Mouse (Mus musculus) liver, embryonic 12.5 days (tissue): ENCODE measurements around the gene Bckdhb. TPM values are rescaled to one million over a fixed set of nuclear protein-coding genes. Genes with fewer than 3 reads are reported as not detected.
A peak's percentile ranks its signal among the peaks of the same experiment; 100 is the strongest.
"Not testable (repeated sequence)": the region's sequence is repeated elsewhere in the genome, so short reads cannot be mapped to it uniquely, and the experiment has no call there.

ENCODE experiments used
- ATAC-seq: fragments of 200-750 bp; cut with Nextera tagmentation; 2 replicates; pipeline ENCODE4 v1.8.0; 2017; ENCODE audit warnings: moderate number of reproducible peaks, mild to moderate bottlenecking, moderate library complexity
- H3K27ac ChIP-seq: fragments of 300-500 bp; sonication (generic); 2 replicates; pipeline ENCODE4 v1.5.1; 2016; ENCODE audit warnings: mild to moderate bottlenecking
- H3K27me3 ChIP-seq: fragments of 300-500 bp; sonication (generic); replicated peaks from 2 replicates; pipeline ENCODE4 v1.6.1; 2016; ENCODE audit warnings: mild to moderate bottlenecking, moderate library complexity
- H3K36me3 ChIP-seq: fragments of 300-500 bp; sonication (generic); 2 replicates; pipeline ENCODE4 v1.6.1; 2016; ENCODE audit warnings: mild to moderate bottlenecking, moderate library complexity
- H3K4me1 ChIP-seq: fragments of 300-500 bp; sonication (generic); 2 replicates; pipeline ENCODE4 v1.6.1; 2016
- H3K4me2 ChIP-seq: fragments of 300-500 bp; sonication (generic); 2 replicates; pipeline ENCODE4 v1.6.1; 2016; ENCODE audit warnings: mild to moderate bottlenecking, moderate library complexity
- H3K4me3 ChIP-seq: fragments of 300-500 bp; sonication (generic); 2 replicates; pipeline ENCODE4 v1.5.1; 2016; ENCODE audit warnings: mild to moderate bottlenecking, moderate library complexity
- H3K9ac ChIP-seq: fragments of 300-500 bp; sonication (generic); 2 replicates; pipeline ENCODE4 v1.6.1; 2016; ENCODE audit warnings: mild to moderate bottlenecking, moderate library complexity
- H3K9me3 ChIP-seq: fragments of 300-500 bp; sonication (generic); replicated peaks from 2 replicates; pipeline ENCODE4 v1.6.1; 2016; ENCODE audit warnings: mild to moderate bottlenecking, moderate library complexity
- WGBS: fragments of 180-500 bp; shearing (Covaris S2); methylation state at CpG from one replicate; pipeline ENCODE4 v1.1.7; 2016; ENCODE audit not compliant: insufficient replicate concordance; 5-methylcytosine and 5-hydroxymethylcytosine counted together
- polyA plus RNA-seq: library from polyadenylated mRNA; unstranded; fragments of >200 nt; fragmentation: Nextera tagmentation; extraction: Ambion mirVana; gene quantifications from 2 replicates; pipeline ENCODE4 v1.2.1, GENCODE M21; 2016

Gene Bckdhb
- polyA plus RNA-seq, 1 experiment from 2014 or later, result 22.4 TPM

DNA sequence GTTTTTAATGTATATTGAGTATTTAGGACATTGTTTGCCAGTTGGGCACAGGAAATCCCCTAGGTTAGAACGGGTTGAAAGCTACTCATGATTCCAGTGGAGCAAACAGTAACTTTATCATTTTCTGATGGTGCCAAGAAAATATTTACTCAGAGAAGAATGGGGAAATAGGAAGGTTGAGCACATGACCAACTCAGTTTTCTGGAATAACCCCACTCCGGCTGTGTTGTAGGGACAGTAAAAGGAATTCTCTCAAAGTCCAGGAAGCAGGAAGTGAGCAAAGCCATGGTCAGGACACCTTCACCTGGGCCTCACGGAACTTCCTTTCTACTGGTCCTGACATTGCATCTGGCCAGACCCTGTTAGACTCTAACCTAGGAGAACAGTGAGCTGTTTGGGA is 122.5 kb downstream of the Bckdhb start:
- Histone ChIP-seq H3K4me2 (no peak overlapping the region), H3K27ac (no peak overlapping the region), H3K27me3 (no peaks in the 10 kb centered on the region), H3K36me3 (no peaks in the 10 kb centered on the region), H3K4me1 (peaks cover 9% of the 10 kb centered on the region; the same call in 1 of the 2 replicates), H3K9me3 (no peaks in the 10 kb centered on the region), H3K9ac (no peak overlapping the region), H3K4me3 (no peak overlapping the region)
- WGBS, result 70% methylated on average over 3 of the region's 3 CpGs
- ATAC-seq, result no peak

DNA sequence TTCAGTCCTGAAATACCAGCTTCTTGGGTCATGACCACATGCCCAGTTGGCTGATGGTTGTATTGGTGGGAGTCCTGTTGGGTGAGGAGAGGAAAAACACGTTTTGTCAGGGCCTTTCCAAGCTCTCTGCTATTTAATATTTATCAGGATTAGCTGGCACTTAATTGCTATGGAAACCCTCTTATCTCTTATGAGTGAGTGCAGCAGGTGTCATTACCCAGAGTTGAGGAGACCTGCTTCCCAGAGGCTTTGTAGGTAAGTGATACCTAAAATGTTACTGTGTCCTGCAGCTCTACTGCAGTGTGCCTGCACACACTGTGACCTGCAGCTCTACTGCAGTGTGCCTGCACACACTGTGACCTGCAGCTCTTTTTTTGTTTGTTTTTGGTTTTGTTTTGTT is 124.2 kb downstream of the Bckdhb start:
- ATAC-seq, result no peak

DNA sequence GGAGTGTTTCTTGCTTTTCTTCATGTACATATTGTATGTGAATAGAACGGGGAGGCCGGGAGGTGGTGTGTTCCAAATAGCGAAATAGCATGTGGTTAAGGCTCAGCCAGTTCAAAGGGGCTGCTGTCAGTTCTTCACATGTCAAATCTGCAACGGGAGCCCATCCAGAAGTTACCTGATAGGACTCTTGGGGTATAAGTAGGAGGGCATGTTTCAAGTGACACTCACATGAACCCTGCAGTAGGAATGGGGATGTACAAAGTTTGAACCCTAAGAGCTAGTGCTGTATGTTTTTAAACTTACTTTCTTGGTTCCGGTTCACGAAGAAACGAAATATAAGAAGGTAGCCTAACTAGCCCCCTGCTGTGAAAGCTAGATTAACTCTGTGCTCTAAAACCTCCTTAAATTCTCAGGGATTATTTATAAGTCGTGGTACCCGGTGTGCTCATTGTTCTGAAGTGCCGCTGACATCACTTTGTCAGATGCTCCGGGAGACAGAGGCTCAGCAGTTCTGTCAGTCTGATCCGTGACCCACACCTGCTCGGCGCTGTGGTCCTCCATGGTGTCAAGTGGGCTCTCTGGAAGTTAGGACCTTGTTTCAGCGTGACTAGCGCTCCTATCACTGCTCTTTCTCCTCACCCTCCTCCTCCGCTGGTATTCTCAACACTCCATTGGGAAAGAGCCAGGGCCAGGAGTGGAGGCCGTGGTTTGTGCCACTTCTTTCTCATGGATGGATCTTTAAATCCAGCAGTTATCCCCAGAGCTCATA is 126.1 kb downstream of the Bckdhb start:
- no peaks in the 10 kb centered on the region for H3K36me3 ChIP-seq
- 82% methylated on average over 18 of the region's 18 CpGs for WGBS
- no peak overlapping the region for H3K9ac ChIP-seq
- no peak overlapping the region for H3K27ac ChIP-seq
- H3K4me2 ChIP-seq, result no peak overlapping the region
- H3K4me1 ChIP-seq, result peaks cover 6% of the 10 kb centered on the region; the same call in 1 of the 2 replicates
- ATAC-seq, result no peak
- no peaks in the 10 kb centered on the region for H3K27me3 ChIP-seq
- H3K9me3 ChIP-seq, result no peaks in the 10 kb centered on the region
- H3K4me3 ChIP-seq, result no peak overlapping the region

More for the DNA sequence above, 124.2 kb downstream of the Bckdhb start:
- Histone ChIP-seq H3K27me3 (no peaks in the 10 kb centered on the region), H3K9ac (no peak overlapping the region), H3K36me3 (no peaks in the 10 kb centered on the region), H3K4me3 (no peak overlapping the region), H3K4me1 (peaks cover 6% of the 10 kb centered on the region; the same call in 1 of the 2 replicates), H3K27ac (no peak overlapping the region), H3K9me3 (no peaks in the 10 kb centered on the region), H3K4me2 (no peak overlapping the region)
- 15% methylated on average over 1 of the region's 1 CpGs for WGBS

DNA sequence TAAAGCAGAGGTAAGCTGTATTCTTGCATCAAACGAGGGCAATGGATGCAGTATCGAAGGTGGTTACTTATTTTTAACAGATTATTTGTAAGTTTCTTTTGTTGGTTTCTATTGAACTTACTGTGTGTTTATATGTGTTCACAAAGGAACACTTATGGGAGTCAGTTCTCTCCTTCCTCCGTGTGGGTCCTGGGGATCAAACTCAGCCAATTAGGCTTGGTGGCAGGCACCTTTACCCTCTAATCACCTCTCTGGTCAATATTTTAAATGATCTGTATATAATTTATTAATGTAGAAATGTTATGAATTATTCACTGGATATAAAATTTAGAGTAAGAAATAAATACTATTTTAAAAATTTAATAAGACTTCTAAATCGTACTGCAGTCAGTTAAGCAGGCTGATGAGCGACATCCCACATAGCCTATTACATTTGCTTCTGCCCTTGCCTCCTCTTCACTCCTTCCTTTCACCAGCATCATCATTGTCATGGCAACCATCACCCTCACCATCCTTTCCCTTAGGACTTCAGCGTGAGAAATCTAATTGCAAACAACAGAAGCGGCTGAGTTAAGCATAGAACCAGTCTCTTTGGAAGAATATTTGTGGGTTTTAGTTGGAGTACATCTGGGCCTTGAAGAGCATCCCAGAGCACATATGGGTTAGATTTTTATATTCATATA is 130.3 kb downstream of the Bckdhb start:
- Histone ChIP-seq H3K36me3 (no peaks in the 10 kb centered on the region), H3K9me3 (no peaks in the 10 kb centered on the region), H3K4me2 (no peak overlapping the region), H3K4me1 (no peaks in the 10 kb centered on the region), H3K27ac (no peak overlapping the region), H3K9ac (no peak overlapping the region), H3K27me3 (no peaks in the 10 kb centered on the region), H3K4me3 (no peak overlapping the region)
- 78% methylated on average over 7 of the region's 7 CpGs for WGBS
- no peak for ATAC-seq

DNA sequence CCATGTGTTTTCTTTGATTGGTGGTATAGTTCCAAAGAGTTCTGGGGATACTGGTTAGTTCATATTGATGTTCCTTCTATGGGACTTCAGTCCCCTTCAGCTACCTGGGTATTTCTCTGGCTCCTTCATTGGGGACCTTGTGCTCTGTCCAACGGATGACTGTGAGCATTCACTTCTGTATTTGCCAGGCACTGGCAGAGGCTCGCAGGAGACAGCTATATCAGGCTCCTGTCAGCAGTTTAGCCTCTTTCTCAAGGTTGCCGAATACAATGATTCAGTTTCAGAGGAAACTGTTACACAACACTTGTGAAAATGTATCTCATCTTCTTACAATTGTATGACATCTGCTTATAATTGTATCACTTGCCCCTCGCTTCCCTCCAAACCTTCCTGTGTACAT is 135.8 kb downstream of the Bckdhb start:
- H3K9ac ChIP-seq, H3K4me3 ChIP-seq, H3K4me2 ChIP-seq, H3K4me1 ChIP-seq, ATAC-seq, H3K27ac ChIP-seq, H3K36me3 ChIP-seq, H3K27me3 ChIP-seq, H3K9me3 ChIP-seq: not testable (repeated sequence)
- 71% methylated on average over 4 of the region's 4 CpGs for WGBS

DNA sequence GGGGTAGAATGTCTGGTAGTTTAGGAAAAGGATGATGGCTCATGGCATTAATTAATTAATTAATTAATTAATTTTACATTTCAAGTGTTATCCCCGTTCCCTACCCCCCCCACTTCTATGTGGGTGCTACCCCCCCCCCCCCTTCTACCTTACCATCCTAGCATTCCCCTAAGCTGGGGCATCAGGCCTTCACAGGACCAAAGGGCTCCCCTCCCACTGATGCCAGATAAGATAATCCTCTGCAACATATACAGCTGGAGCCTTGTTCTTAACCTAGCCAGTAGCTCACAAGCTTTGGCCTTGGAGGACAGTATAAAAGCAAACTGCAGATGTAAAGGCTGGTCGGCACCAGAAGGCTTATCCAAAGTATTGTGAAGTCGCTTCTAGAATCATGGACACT is 138.7 kb downstream of the Bckdhb start:
- peaks cover 9% of the 10 kb centered on the region for H3K4me1 ChIP-seq
- H3K4me3 ChIP-seq, result no peak overlapping the region
- no peaks in the 10 kb centered on the region for H3K36me3 ChIP-seq
- 75% methylated on average over 3 of the region's 3 CpGs for WGBS
- no peak overlapping the region for H3K4me2 ChIP-seq
- no peak overlapping the region for H3K27ac ChIP-seq
- no peaks in the 10 kb centered on the region for H3K27me3 ChIP-seq
- ATAC-seq, result peak; percentile 55; the same call in 1 of the 2 replicates
- no peaks in the 10 kb centered on the region for H3K9me3 ChIP-seq
- no peak overlapping the region for H3K9ac ChIP-seq

DNA sequence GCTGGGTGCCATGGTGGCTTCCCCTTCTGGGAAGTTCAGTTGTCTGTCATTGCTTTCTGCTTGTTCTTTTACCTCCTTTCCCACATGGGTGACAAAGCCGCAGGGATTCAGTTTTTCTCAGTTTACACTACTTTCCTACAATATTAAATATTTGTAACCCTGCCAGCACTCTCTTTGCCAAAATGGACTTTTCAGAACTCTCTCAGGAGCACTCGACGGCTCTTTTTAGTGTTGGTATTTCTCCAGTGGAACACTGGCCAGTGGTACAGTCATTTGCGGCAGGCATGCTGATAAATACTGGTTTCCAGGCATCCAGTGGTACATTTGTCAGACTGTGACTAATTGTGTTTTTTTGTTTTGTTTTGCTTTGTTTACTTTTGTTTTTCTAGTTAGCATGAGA is 139.2 kb downstream of the Bckdhb start:
- Histone ChIP-seq H3K4me1 (peaks cover 9% of the 10 kb centered on the region), H3K4me2 (no peak overlapping the region), H3K4me3 (no peak overlapping the region), H3K36me3 (no peaks in the 10 kb centered on the region), H3K9me3 (no peaks in the 10 kb centered on the region), H3K27me3 (no peaks in the 10 kb centered on the region), H3K27ac (no peak overlapping the region), H3K9ac (no peak overlapping the region)
- WGBS, result 85% methylated on average over 4 of the region's 4 CpGs
- no peak for ATAC-seq

DNA sequence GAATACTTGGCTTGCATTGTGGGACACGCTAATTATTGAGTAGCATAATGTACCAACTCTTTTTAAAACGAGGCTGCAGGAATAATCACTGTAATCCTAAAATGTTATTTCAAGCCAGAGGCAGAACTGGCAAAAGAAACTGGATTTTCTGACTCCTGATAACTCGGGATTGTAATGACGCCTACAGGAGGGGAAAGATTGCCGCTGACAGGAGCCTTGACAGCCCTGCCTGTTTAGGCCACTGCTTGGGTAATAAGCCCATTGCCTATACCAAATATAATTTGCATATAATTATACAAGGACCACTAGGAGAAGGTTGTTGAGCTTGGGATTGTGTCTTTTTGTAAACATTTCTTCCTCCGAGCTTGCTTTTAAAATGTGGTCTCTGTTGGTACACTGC is 145.3 kb downstream of the Bckdhb start:
- H3K9me3 ChIP-seq, result no peaks in the 10 kb centered on the region
- no peaks in the 10 kb centered on the region for H3K27me3 ChIP-seq
- H3K36me3 ChIP-seq, result no peaks in the 10 kb centered on the region
- H3K27ac ChIP-seq, result no peak overlapping the region
- no peak overlapping the region for H3K9ac ChIP-seq
- ATAC-seq, result no peak
- no peak overlapping the region for H3K4me2 ChIP-seq
- H3K4me3 ChIP-seq, result no peak overlapping the region
- 70% methylated on average over 6 of the region's 6 CpGs for WGBS
- no peaks in the 10 kb centered on the region for H3K4me1 ChIP-seq

DNA sequence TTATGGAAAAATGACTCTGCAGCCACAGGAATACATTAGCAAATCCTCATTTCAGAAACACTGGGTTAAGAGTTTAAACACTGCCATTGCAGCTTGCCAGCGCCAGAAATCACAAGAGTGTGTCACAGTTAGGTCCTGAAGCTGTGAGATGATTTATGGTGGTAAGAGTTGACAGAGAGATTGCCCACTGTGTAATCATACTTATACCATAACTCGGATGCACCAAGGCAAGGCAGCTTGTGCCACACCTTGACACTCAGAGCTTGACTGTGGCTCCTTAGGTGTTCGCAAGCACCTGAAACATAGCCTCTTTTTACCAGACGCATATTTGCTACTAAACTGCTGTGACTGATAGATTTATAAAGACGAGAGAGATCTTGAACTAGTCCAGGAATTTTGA is 145.8 kb downstream of the Bckdhb start:
- Histone ChIP-seq H3K4me3 (no peak overlapping the region), H3K4me2 (no peak overlapping the region), H3K9me3 (no peaks in the 10 kb centered on the region), H3K36me3 (no peaks in the 10 kb centered on the region), H3K27ac (no peak overlapping the region), H3K27me3 (no peaks in the 10 kb centered on the region), H3K9ac (no peak overlapping the region), H3K4me1 (no peaks in the 10 kb centered on the region)
- 72% methylated on average over 5 of the region's 5 CpGs for WGBS
- ATAC-seq, result no peak

DNA sequence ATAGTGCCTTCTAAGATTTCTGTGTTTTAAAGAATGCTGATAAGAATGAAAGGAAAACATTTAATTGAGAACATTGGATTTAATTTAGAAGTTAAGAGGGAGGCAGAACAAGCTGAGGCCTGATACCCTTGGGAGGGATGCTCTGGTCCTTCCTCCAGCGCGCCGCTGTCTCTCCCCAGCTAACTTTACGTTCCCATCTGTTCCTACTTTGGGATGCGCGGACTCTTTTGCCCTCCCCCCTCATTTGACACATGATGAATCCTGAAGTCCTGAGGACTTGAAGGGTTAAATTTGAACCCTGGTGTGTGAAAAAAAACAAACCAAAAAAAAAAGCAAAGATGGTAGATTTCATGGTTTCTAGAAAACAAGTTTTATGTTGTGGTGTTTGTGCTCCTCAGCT is 147.6 kb downstream of the Bckdhb start:
- Histone ChIP-seq H3K27me3 (no peaks in the 10 kb centered on the region), H3K4me1 (no peaks in the 10 kb centered on the region), H3K9ac (no peak overlapping the region), H3K4me3 (no peak overlapping the region), H3K9me3 (no peaks in the 10 kb centered on the region), H3K27ac (no peak overlapping the region), H3K4me2 (no peak overlapping the region), H3K36me3 (no peaks in the 10 kb centered on the region)
- no peak for ATAC-seq
- WGBS, result 86% methylated on average over 6 of the region's 6 CpGs

DNA sequence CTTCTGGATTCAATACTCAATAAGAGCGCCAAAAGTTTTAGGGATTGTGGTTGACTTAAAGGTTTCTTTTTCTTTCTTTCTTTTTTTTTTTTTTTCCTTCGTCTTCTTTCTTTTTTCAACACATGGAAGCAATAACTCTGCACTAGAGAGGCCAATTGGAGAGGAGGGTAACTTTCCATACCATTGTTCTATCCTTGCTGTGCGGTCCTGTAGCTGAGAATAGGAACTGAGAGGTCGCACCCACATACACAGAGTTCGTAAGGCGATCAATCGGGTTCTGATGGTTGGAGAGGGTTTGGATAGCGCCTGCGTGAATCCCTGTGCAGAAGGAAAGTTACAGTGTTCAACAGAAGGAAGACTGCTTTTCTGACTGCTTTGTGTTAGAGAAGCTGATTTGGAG is 148.3 kb downstream of the Bckdhb start:
- Histone ChIP-seq H3K9me3 (no peaks in the 10 kb centered on the region), H3K9ac (no peak overlapping the region), H3K27ac (no peak overlapping the region), H3K4me1 (no peaks in the 10 kb centered on the region), H3K4me2 (no peak overlapping the region), H3K4me3 (no peak overlapping the region), H3K36me3 (no peaks in the 10 kb centered on the region), H3K27me3 (no peaks in the 10 kb centered on the region)
- ATAC-seq, result no peak
- WGBS, result 86% methylated on average over 9 of the region's 9 CpGs

DNA sequence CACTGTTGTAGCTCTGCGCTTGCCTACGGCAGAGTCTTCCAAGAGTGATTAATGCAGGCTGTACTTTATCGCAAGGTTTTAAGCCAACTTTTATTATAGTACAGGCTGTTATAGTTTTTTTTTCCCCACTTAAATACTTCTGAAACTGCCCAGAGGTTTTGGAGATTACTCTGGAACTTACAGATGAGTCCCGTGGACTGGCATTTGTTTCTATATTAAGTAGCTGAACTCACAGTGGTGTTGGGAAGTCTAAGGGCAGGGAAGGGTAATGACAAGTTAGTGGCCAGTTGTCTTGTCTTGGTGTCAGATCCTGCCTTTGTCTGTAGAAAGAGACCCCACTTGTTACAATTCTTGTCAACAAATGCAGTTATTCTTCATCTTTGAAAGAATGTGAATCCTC is 158.6 kb downstream of the Bckdhb start:
- Histone ChIP-seq H3K9ac (no peak overlapping the region), H3K27ac (no peak overlapping the region), H3K9me3 (no peaks in the 10 kb centered on the region), H3K4me2 (no peak overlapping the region), H3K4me1 (no peaks in the 10 kb centered on the region), H3K4me3 (no peak overlapping the region), H3K36me3 (no peaks in the 10 kb centered on the region), H3K27me3 (no peaks in the 10 kb centered on the region)
- 68% methylated on average over 4 of the region's 4 CpGs for WGBS
- ATAC-seq, result no peak
